28 mouse cellular contexts compared by ENCODE assay signal in genomic region chr5:9327528-9327927, GRCm38 (mm10).
"Had no signal": no experiment of that assay in that cellular context is flagged by ENCODE, and none has a peak within 500 bp of the region (broad histone marks: within the 10 kb centered on the region; RNA-seq: fewer than 3 reads in every experiment).

No protein-coding gene starts in this region.

- H3K4me2 ChIP-seq: embryonic facial prominence, embryonic 12.5 days; embryonic facial prominence, embryonic 13.5 days; embryonic facial prominence, embryonic 15.5 days; forebrain, embryonic 12.5 days; forebrain, embryonic 13.5 days; forebrain, embryonic 15.5 days had no signal

- H3K36me3 ChIP-seq: embryonic facial prominence, embryonic 10.5 days; embryonic facial prominence, embryonic 12.5 days; embryonic facial prominence, embryonic 13.5 days; embryonic facial prominence, embryonic 15.5 days; forebrain, embryonic 10.5 days; forebrain, embryonic 12.5 days; forebrain, embryonic 15.5 days had no signal

- H3K27me3 ChIP-seq: embryonic facial prominence, embryonic 12.5 days; embryonic facial prominence, embryonic 13.5 days; embryonic facial prominence, embryonic 15.5 days; forebrain, embryonic 12.5 days; forebrain, embryonic 13.5 days; forebrain, embryonic 15.5 days had no signal

- H3K9me3 ChIP-seq: embryonic facial prominence, embryonic 10.5 days; embryonic facial prominence, embryonic 12.5 days; embryonic facial prominence, embryonic 13.5 days; embryonic facial prominence, embryonic 15.5 days; forebrain, embryonic 10.5 days; forebrain, embryonic 12.5 days; forebrain, embryonic 13.5 days; forebrain, embryonic 15.5 days had no signal

- H3K4me1 ChIP-seq: embryonic facial prominence, embryonic 10.5 days; embryonic facial prominence, embryonic 12.5 days; embryonic facial prominence, embryonic 13.5 days; embryonic facial prominence, embryonic 15.5 days; forebrain, embryonic 10.5 days; forebrain, embryonic 12.5 days; forebrain, embryonic 13.5 days; forebrain, embryonic 15.5 days had no signal

- DNase-seq: cerebellum, adult 8-10 months; cerebellum, adult 9-10 months; cerebellum, adult 9-11 months; cerebellum, postnatal 10 days; cerebellum, postnatal 14 days; cerebellum, postnatal 25 days; cerebellum, postnatal 36 days; embryo, embryonic 11 days; forebrain, postnatal 0 days; gastrocnemius, adult 2 months; gastrocnemius, postnatal 10 days; gastrocnemius, postnatal 14 days; gastrocnemius, postnatal 25 days; gastrocnemius, postnatal 36 days; heart, adult 11 months; heart, adult 18-20 months; heart, adult 2 months had no signal

- ATAC-seq: forebrain, embryonic 13.5 days; forebrain, embryonic 14.5 days; forebrain, embryonic 15.5 days; forebrain, embryonic 16.5 days; forebrain, postnatal 0 days had no signal

- H3K27ac ChIP-seq: embryonic facial prominence, embryonic 10.5 days; embryonic facial prominence, embryonic 12.5 days; embryonic facial prominence, embryonic 13.5 days; embryonic facial prominence, embryonic 15.5 days; forebrain, embryonic 10.5 days; forebrain, embryonic 12.5 days; forebrain, embryonic 13.5 days; forebrain, embryonic 15.5 days; gastrocnemius, adult 2 months; heart, adult 2 months had no signal

- H3K4me3 ChIP-seq: embryonic facial prominence, embryonic 10.5 days; embryonic facial prominence, embryonic 12.5 days; embryonic facial prominence, embryonic 13.5 days; embryonic facial prominence, embryonic 15.5 days; erythroblast, embryonic 14.5 days; forebrain, embryonic 10.5 days; forebrain, embryonic 12.5 days; forebrain, embryonic 13.5 days; forebrain, embryonic 15.5 days; gastrocnemius, adult 2 months; heart, adult 2 months had no signal

- H3K9ac ChIP-seq: embryonic facial prominence, embryonic 12.5 days; embryonic facial prominence, embryonic 13.5 days; embryonic facial prominence, embryonic 15.5 days; forebrain, embryonic 12.5 days; forebrain, embryonic 13.5 days; forebrain, embryonic 15.5 days; forebrain, postnatal 0 days had no signal
